Mouse (Mus musculus) T-cell, adult 2 months (primary cell): ENCODE measurements at regions not wholly inside any gene's neighbourhood (a gene's known extent, or its start where the extent isn't known, plus 50 kb on each side); places are given as distances from the start of the nearest gene placed in this dataset.
"Not testable (repeated sequence)": the region's sequence is repeated elsewhere in the genome, so short reads cannot be mapped to it uniquely, and the experiment has no call there.

Experiments used
- DNase-seq: peaks from one replicate; pipeline ENCODE4 v3.0.0; 2022; ENCODE audit warnings: low spot score

GRCm38 (mm10) chr1:193536552-193536951, 166.5 kb upstream of the Camk1g start:
- no peak for DNase-seq

GRCm38 (mm10) chr1:193534449-193534848, 164.4 kb upstream of the Camk1g start:
- DNase-seq = no peak

- no peak for DNase-seq
These were observed 156.4 kb upstream of the Camk1g start for GRCm38 (mm10) chr1:193526501-193526900.

GRCm38 (mm10) chr1:193522007-193522406, 151.9 kb upstream of the Camk1g start:
- no peak for DNase-seq

- no peak for DNase-seq
These were observed 148.7 kb upstream of the Camk1g start for GRCm38 (mm10) chr1:193518840-193519239.

- no peak for DNase-seq
These were observed 147.9 kb upstream of the Camk1g start for GRCm38 (mm10) chr1:193517968-193518367.

- DNase-seq = no peak
These were observed 147.2 kb upstream of the Camk1g start for GRCm38 (mm10) chr1:193517293-193517692.

GRCm38 (mm10) chr1:193516395-193516794, 146.3 kb upstream of the Camk1g start:
- no peak for DNase-seq

GRCm38 (mm10) chr1:193513929-193514710, 144.0 kb upstream of the Camk1g start:
- DNase-seq = no peak

GRCm38 (mm10) chr1:193510066-193510793, 140.1 kb upstream of the Camk1g start:
- no peak for DNase-seq

- no peak for DNase-seq
These were observed 138.2 kb upstream of the Camk1g start for GRCm38 (mm10) chr1:193508271-193508670.

- DNase-seq = no peak
These were observed 136.9 kb upstream of the Camk1g start for GRCm38 (mm10) chr1:193506991-193507390.

- DNase-seq = no peak
These were observed 135.3 kb upstream of the Camk1g start for GRCm38 (mm10) chr1:193505381-193505780.

GRCm38 (mm10) chr1:193504611-193505010, 134.5 kb upstream of the Camk1g start:
- no peak for DNase-seq

GRCm38 (mm10) chr1:193503624-193504325, 133.7 kb upstream of the Camk1g start:
- no peak for DNase-seq

- DNase-seq = no peak
These were observed 126.4 kb upstream of the Camk1g start for GRCm38 (mm10) chr1:193496265-193497183.

GRCm38 (mm10) chr1:193488039-193488438, 117.9 kb upstream of the Camk1g start:
- no peak for DNase-seq

GRCm38 (mm10) chr1:193486668-193487067, 116.6 kb upstream of the Camk1g start:
- DNase-seq = not testable (repeated sequence)

- no peak for DNase-seq
These were observed 114.9 kb upstream of the Camk1g start for GRCm38 (mm10) chr1:193484977-193485376.

- DNase-seq = no peak
These were observed 107.2 kb upstream of the Camk1g start for GRCm38 (mm10) chr1:193477298-193477697.

GRCm38 (mm10) chr1:193476805-193477204, 106.7 kb upstream of the Camk1g start:
- no peak for DNase-seq

GRCm38 (mm10) chr1:193466306-193466705, 96.2 kb upstream of the Camk1g start:
- no peak for DNase-seq
